Mouse (Mus musculus): Measurements from ENCODE around the gene 1700020A23Rik. TPM values are rescaled to one million over a fixed set of nuclear protein-coding genes. Genes with fewer than 3 reads are reported as not detected.

1700020A23Rik gene
- polyA plus RNA-seq, 1 experiment from 2014 or later: 0.38 TPM

- WGBS: 88% methylated on average over 4 of the region's 4 CpGs
- peaks cover 77% of the 10 kb centered on the region for H3K36me3 ChIP-seq
- H3K4me1 ChIP-seq: no peaks in the 10 kb centered on the region
- H3K9me3 ChIP-seq: no peaks in the 10 kb centered on the region
- no peak overlapping the region for H3K4me3 ChIP-seq
- no peak overlapping the region for H3K4me2 ChIP-seq (replicated peaks)
- no peak overlapping the region for H3K27ac ChIP-seq (replicated peaks)
- ATAC-seq (ENCODE audit: low FRiP score, low read depth): no peak
- H3K9ac ChIP-seq (replicated peaks): no peak overlapping the region
- no peaks in the 10 kb centered on the region for H3K27me3 ChIP-seq
Measured at GRCm38 (mm10) chr2:130439840-130440480, 34.9 kb downstream of the 1700020A23Rik start.

- no peak overlapping the region for H3K4me2 ChIP-seq (replicated peaks)
- H3K9ac ChIP-seq (replicated peaks): no peak overlapping the region
- peaks cover 76% of the 10 kb centered on the region for H3K36me3 ChIP-seq
- no peak overlapping the region for H3K4me3 ChIP-seq
- H3K9me3 ChIP-seq: no peaks in the 10 kb centered on the region
- ATAC-seq (ENCODE audit: low FRiP score, low read depth): no peak
- 81% methylated on average over 10 of the region's 10 CpGs for WGBS
- H3K27me3 ChIP-seq: no peaks in the 10 kb centered on the region
- H3K4me1 ChIP-seq: no peaks in the 10 kb centered on the region
- H3K27ac ChIP-seq (replicated peaks): no peak overlapping the region
Measured at GRCm38 (mm10) chr2:130442162-130442561, 37.1 kb downstream of the 1700020A23Rik start.

GRCm38 (mm10) chr2:130448449-130448848, 43.4 kb downstream of the 1700020A23Rik start:
- Histone ChIP-seq H3K4me1 (peaks cover 23% of the 10 kb centered on the region), H3K36me3 (peaks cover 13% of the 10 kb centered on the region), H3K27ac (replicated peaks) (no peak overlapping the region), H3K9me3 (no peaks in the 10 kb centered on the region), H3K9ac (replicated peaks) (no peak overlapping the region), H3K27me3 (peaks cover 10% of the 10 kb centered on the region), H3K4me3 (no peak overlapping the region), H3K4me2 (replicated peaks) (no peak overlapping the region)
- no peak for ATAC-seq (ENCODE audit: low FRiP score, low read depth)

- 8% methylated on average over 17 of the region's 17 CpGs for WGBS
- Histone ChIP-seq H3K9ac (replicated peaks) (peak overlapping the region; percentile 87), H3K36me3 (peaks cover 6% of the 10 kb centered on the region; the same call in 1 of the 2 replicates), H3K4me2 (replicated peaks) (peak overlapping the region; percentile 76), H3K4me3 (peak overlapping the region; percentile 65), H3K27ac (replicated peaks) (no peak overlapping the region), H3K27me3 (peaks cover 10% of the 10 kb centered on the region), H3K4me1 (peaks cover 24% of the 10 kb centered on the region), H3K9me3 (no peaks in the 10 kb centered on the region)
- ATAC-seq (ENCODE audit: low FRiP score, low read depth): no peak; the same call in 1 of the 2 replicates
Measured at GRCm38 (mm10) chr2:130449021-130449793, 44.1 kb downstream of the 1700020A23Rik start.

- peak within 1 kb of the TSS; percentile 87 for H3K9ac ChIP-seq (replicated peaks)
- under 1% methylated on average over 35 of the region's 50 CpGs for WGBS
- H3K4me2 ChIP-seq (replicated peaks): peak within 1 kb of the TSS; percentile 76
- H3K27me3 ChIP-seq: peaks cover 10% of the 10 kb centered on the region
- peaks cover 24% of the 10 kb centered on the region for H3K4me1 ChIP-seq
- H3K4me3 ChIP-seq: peak within 1 kb of the TSS; percentile 65
- no peaks in the 10 kb centered on the region for H3K9me3 ChIP-seq
- H3K27ac ChIP-seq (replicated peaks): peak within 1 kb of the TSS; percentile 86
- 0 out of 2 replicates have a peak, but pooled peaks cover 2% of the 10 kb centered on the region for H3K36me3 ChIP-seq
- peak; percentile 98 for ATAC-seq (ENCODE audit: low FRiP score, low read depth)
Measured at GRCm38 (mm10) chr2:130449794-130450433, 44.9 kb downstream of the 1700020A23Rik start, which contains the start of gene Ptpra. TSS of gene Ptpra (plus strand) at chr2:130450278.

GRCm38 (mm10) chr2:130450434-130450796, 45.4 kb downstream of the 1700020A23Rik start:
- WGBS: 0% methylated on average over 16 of the region's 47 CpGs
- peak overlapping the region; percentile 76 for H3K4me2 ChIP-seq (replicated peaks)
- peak overlapping the region; percentile 86 for H3K27ac ChIP-seq (replicated peaks)
- H3K4me1 ChIP-seq: peaks cover 24% of the 10 kb centered on the region
- H3K9me3 ChIP-seq: no peaks in the 10 kb centered on the region
- peaks cover 10% of the 10 kb centered on the region for H3K27me3 ChIP-seq
- peak overlapping the region; percentile 87 for H3K9ac ChIP-seq (replicated peaks)
- peak; percentile 86 for ATAC-seq (ENCODE audit: low FRiP score, low read depth)
- H3K4me3 ChIP-seq: peak overlapping the region; percentile 65
- no peaks in the 10 kb centered on the region for H3K36me3 ChIP-seq

GRCm38 (mm10) chr2:130451086-130451726, 46.1 kb downstream of the 1700020A23Rik start:
- Histone ChIP-seq H3K9me3 (no peaks in the 10 kb centered on the region), H3K4me3 (peak overlapping the region; percentile 65), H3K27ac (replicated peaks) (no peak overlapping the region), H3K27me3 (peaks cover 10% of the 10 kb centered on the region), H3K36me3 (no peaks in the 10 kb centered on the region), H3K4me2 (replicated peaks) (peak overlapping the region; percentile 76), H3K4me1 (peaks cover 26% of the 10 kb centered on the region), H3K9ac (replicated peaks) (peak overlapping the region; percentile 87)
- no peak for ATAC-seq (ENCODE audit: low FRiP score, low read depth)
- WGBS: 67% methylated on average over 14 of the region's 14 CpGs

GRCm38 (mm10) chr2:130451727-130452090, 46.6 kb downstream of the 1700020A23Rik start:
- peak overlapping the region; percentile 87; the same call in 1 of the 2 replicates for H3K9ac ChIP-seq (replicated peaks)
- ATAC-seq (ENCODE audit: low FRiP score, low read depth): no peak
- no peak overlapping the region for H3K27ac ChIP-seq (replicated peaks)

GRCm38 (mm10) chr2:130452266-130452665, 47.2 kb downstream of the 1700020A23Rik start:
- Histone ChIP-seq H3K9me3 (no peaks in the 10 kb centered on the region), H3K27ac (replicated peaks) (no peak overlapping the region), H3K27me3 (peaks cover 10% of the 10 kb centered on the region), H3K4me3 (no peak overlapping the region), H3K4me1 (peaks cover 26% of the 10 kb centered on the region), H3K4me2 (replicated peaks) (no peak overlapping the region), H3K9ac (replicated peaks) (no peak overlapping the region), H3K36me3 (no peaks in the 10 kb centered on the region)
- 62% methylated on average over 2 of the region's 2 CpGs for WGBS
- no peak for ATAC-seq (ENCODE audit: low FRiP score, low read depth)

More at GRCm38 (mm10) chr2:130451727-130452090, 46.6 kb downstream of the 1700020A23Rik start:
- Histone ChIP-seq H3K4me1 (peaks cover 26% of the 10 kb centered on the region), H3K27me3 (peaks cover 10% of the 10 kb centered on the region), H3K36me3 (no peaks in the 10 kb centered on the region), H3K9me3 (no peaks in the 10 kb centered on the region), H3K4me2 (replicated peaks) (peak overlapping the region; percentile 76), H3K4me3 (peak overlapping the region; percentile 65; the same call in 1 of the 2 replicates)
- 82% methylated on average over 3 of the region's 3 CpGs for WGBS

GRCm38 (mm10) chr2:130453421-130453820, 48.4 kb downstream of the 1700020A23Rik start:
- H3K9me3 ChIP-seq: no peaks in the 10 kb centered on the region
- no peak overlapping the region for H3K4me3 ChIP-seq
- WGBS: 70% methylated on average over 6 of the region's 6 CpGs
- H3K36me3 ChIP-seq: no peaks in the 10 kb centered on the region
- peaks cover 5% of the 10 kb centered on the region for H3K27me3 ChIP-seq
- no peak overlapping the region for H3K9ac ChIP-seq (replicated peaks)
- H3K4me2 ChIP-seq (replicated peaks): no peak overlapping the region
- no peak for ATAC-seq (ENCODE audit: low FRiP score, low read depth)
- H3K4me1 ChIP-seq: peaks cover 26% of the 10 kb centered on the region
- no peak overlapping the region for H3K27ac ChIP-seq (replicated peaks)

- H3K9me3 ChIP-seq: no peaks in the 10 kb centered on the region
- no peak overlapping the region for H3K4me2 ChIP-seq (replicated peaks)
- WGBS: 90% methylated on average over 6 of the region's 6 CpGs
- no peak overlapping the region for H3K27ac ChIP-seq (replicated peaks)
- H3K4me1 ChIP-seq: peaks cover 19% of the 10 kb centered on the region
- H3K9ac ChIP-seq (replicated peaks): no peak overlapping the region
- no peaks in the 10 kb centered on the region for H3K36me3 ChIP-seq
- no peak overlapping the region for H3K4me3 ChIP-seq
- ATAC-seq (ENCODE audit: low FRiP score, low read depth): no peak
- H3K27me3 ChIP-seq: no peaks in the 10 kb centered on the region
Measured at GRCm38 (mm10) chr2:130454748-130455370, 49.8 kb downstream of the 1700020A23Rik start.
